7 mouse cellular contexts compared by ENCODE assay signal in the genomic region with DNA sequence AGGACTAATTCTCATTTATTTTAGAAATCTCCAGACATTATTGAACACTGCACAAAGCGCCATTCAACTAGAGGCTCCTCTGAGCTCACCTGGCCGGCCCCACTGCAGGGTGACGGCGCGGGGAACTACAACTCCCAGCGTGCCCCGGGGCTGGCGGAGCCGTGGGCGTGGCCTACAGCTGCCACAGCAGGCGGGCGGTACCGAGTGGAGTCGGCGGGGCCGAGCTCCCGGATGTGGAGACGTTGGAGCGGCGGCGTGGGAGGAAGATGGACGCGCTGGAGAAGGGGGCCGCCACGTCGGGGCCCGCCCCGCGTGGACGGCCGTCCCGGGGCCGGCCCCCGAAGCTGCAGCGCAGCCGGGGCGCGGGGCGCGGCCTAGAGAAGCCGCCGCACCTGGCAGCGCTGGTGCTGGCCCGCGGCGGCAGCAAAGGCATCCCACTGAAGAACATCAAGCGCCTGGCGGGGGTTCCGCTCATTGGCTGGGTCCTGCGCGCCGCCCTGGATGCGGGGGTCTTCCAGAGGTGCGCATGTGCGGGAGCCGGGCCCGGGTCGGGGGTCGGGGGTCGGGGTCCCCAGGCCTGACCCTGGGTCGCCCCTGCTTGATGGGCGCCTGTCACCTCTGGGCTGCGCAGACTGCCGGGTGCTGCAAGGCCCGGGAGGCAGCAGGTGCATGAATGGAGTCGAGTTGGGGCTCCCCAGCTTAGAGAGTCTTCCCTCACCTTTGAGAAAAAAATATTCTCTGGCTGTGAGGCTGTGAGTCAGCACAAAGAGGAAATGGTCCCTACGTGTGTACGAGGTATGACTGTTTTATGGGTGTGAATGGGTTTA. TPM values are rescaled to one million over a fixed set of nuclear protein-coding genes. Genes with fewer than 3 reads are reported as not detected.
A peak's percentile ranks its signal among the peaks of the same experiment; 100 is the strongest.
DNase-seq lines count a peak whose midpoint lies in the region; ATAC-seq lines count a peak whose summit lies in the region.

A gene (plus strand): TSS at position 180 of the 827 bp plus-strand sequence.

- peak within 1 kb of the TSS; percentile 76 for H3K4me2 ChIP-seq in intestine, embryonic 16.5 days (ENCODE audit: low read depth, low read length)
- peak within 1 kb of the TSS; percentile 67 for H3K4me2 ChIP-seq in midbrain, embryonic 11.5 days

- peak; percentile 90 for DNase-seq in adrenal gland, adult 2 months
- DNase-seq in embryo, embryonic 11.5 days (ENCODE audit: low read depth, low spot score) = peak; percentile 67
- DNase-seq in gastrocnemius, postnatal 36 days = peak; percentile 75 to 85
- DNase-seq in left cerebral cortex, postnatal 36 days (ENCODE audit: low spot score in 2 of 2) = peak; percentile 91
- peak; percentile 98 for DNase-seq in midbrain, embryonic 11.5 days (ENCODE audit: low spot score, missing footprints)
- peak; percentile 67 for DNase-seq in skeletal muscle tissue, adult 2 months (ENCODE audit: low read depth, low spot score)

- H3K27ac ChIP-seq in intestine, embryonic 16.5 days (ENCODE audit: low read length) = peak within 1 kb of the TSS; percentile 99
- peak within 1 kb of the TSS; percentile 49; the same call in 1 of the 2 replicates for H3K27ac ChIP-seq in midbrain, embryonic 11.5 days (ENCODE audit: low read depth, low read length)

- no peaks in the 10 kb centered on the region for H3K9me3 ChIP-seq in intestine, embryonic 16.5 days (ENCODE audit: control insufficient read depth, low read length)
- no peaks in the 10 kb centered on the region for H3K9me3 ChIP-seq in midbrain, embryonic 11.5 days (ENCODE audit: control insufficient read depth, low read length)

- intact Hi-C loops in gastrocnemius, postnatal 36 days (cut with DNase I) = loop anchor here (10.0 kb wide), 1 partner anchor 392 kb away; no protein-coding TSS in a partner anchor
- intact Hi-C loops in left cerebral cortex, postnatal 36 days (cut with DNase I) = no loop called here

- H3K4me1 ChIP-seq in intestine, embryonic 16.5 days (ENCODE audit: control insufficient read depth, insufficient read depth, low read length) = peaks cover 17% of the 10 kb centered on the region
- peaks cover 9% of the 10 kb centered on the region for H3K4me1 ChIP-seq in midbrain, embryonic 11.5 days (ENCODE audit: control insufficient read depth, insufficient read depth, low read length)

- under 1% methylated on average over 68 of the region's 68 CpGs for WGBS in intestine, embryonic 16.5 days
- WGBS in midbrain, embryonic 11.5 days = 1% methylated on average over 67 of the region's 68 CpGs

- peak within 1 kb of the TSS; percentile 97 for H3K9ac ChIP-seq in intestine, embryonic 16.5 days (ENCODE audit: low read depth, low read length)
- peak within 1 kb of the TSS; percentile 89 for H3K9ac ChIP-seq in midbrain, embryonic 11.5 days (ENCODE audit: low read length)

- no peaks in the 10 kb centered on the region for H3K27me3 ChIP-seq in intestine, embryonic 16.5 days (replicated peaks; ENCODE audit: control insufficient read depth, insufficient read depth, low read length)
- no peaks in the 10 kb centered on the region; the same call in 1 of the 2 replicates for H3K27me3 ChIP-seq in midbrain, embryonic 11.5 days (ENCODE audit: control insufficient read depth, insufficient read depth, low read length)

- peak; percentile 92 for ATAC-seq in intestine, embryonic 16.5 days
- ATAC-seq in midbrain, embryonic 11.5 days (ENCODE audit: low FRiP score) = peak; percentile 97

- H3K4me3 ChIP-seq in intestine, embryonic 16.5 days (ENCODE audit: low read length) = peak within 1 kb of the TSS; percentile 89
- H3K4me3 ChIP-seq in midbrain, embryonic 11.5 days (ENCODE audit: low read depth, low read length) = peak within 1 kb of the TSS; percentile 79

- H3K36me3 ChIP-seq in intestine, embryonic 16.5 days (ENCODE audit: control insufficient read depth, insufficient read depth, low read length) = peaks cover 6% of the 10 kb centered on the region; the same call in 1 of the 2 replicates
- H3K36me3 ChIP-seq in midbrain, embryonic 11.5 days (ENCODE audit: control insufficient read depth, insufficient read depth, low read length) = no peaks in the 10 kb centered on the region; the same call in 1 of the 2 replicates

RNA-seq across cellular contexts. Expression of the gene that starts here (rescaled TPM):
- total RNA-seq in adrenal gland, adult 2 months (2021) = 10 to 100 TPM; 30.5 to 30.8 TPM
- 4.4 and 11.0 TPM in 2 replicates for polyA plus RNA-seq in adrenal gland, adult 2 months (2012; rRNA removed)
- total RNA-seq in gastrocnemius, postnatal 36 days (2021) = 10 to 100 TPM; 26.9 to 27.2 TPM
- 145 and 153 TPM in 2 replicates for polyA plus RNA-seq in intestine, embryonic 16.5 days (2015; fragmentation: Nextera tagmentation; extraction: Ambion mirVana)
- total RNA-seq in left cerebral cortex, postnatal 36 days (2021) = 100 to 1,000 TPM; 108 to 115 TPM
- polyA plus RNA-seq in midbrain, embryonic 11.5 days (2014; fragmentation: Nextera tagmentation; extraction: Ambion mirVana) = 133 and 136 TPM in 2 replicates

Comparison
In these comparisons a context has a peak if more than half of its experiments do, and no peak if none do; other contexts are left out.
1. Peak in every context shown above with its lines: DNase-seq, ATAC-seq, H3K4me3 ChIP-seq and H3K27ac ChIP-seq.
2. RNA of the gene that starts here (polyA plus RNA-seq): 145 to 153 TPM in intestine, embryonic 16.5 days and 133 to 136 TPM in midbrain, embryonic 11.5 days; 4.4 to 11.0 TPM in adrenal gland, adult 2 months; every median in the first group is over 10 times any median in the second.